Mouse (Mus musculus) heart, embryonic 16.5 days (tissue): ENCODE data around the gene 6430628N08Rik. TPM values are rescaled to one million over a fixed set of nuclear protein-coding genes. Genes with fewer than 3 reads are reported as not detected.

ENCODE experiments used
- ATAC-seq: fragments of 200-750 bp; cut with Nextera tagmentation; replicated peaks from 2 replicates; pipeline ENCODE4 v1.8.0; 2017; ENCODE audit warnings: moderate number of reproducible peaks; ENCODE audit not compliant: insufficient read depth, low FRiP score; ENCODE audit errors: extremely low read depth
- H3K27ac ChIP-seq: fragments of 300-500 bp; sonication (generic); 2 replicates; pipeline ENCODE4 v1.5.1; 2014; ENCODE audit warnings: mild to moderate bottlenecking, low read length, control low read depth, moderate library complexity
- H3K27me3 ChIP-seq: fragments of 300-500 bp; sonication (generic); 2 replicates; pipeline ENCODE4 v1.6.1; 2014; ENCODE audit warnings: low read length, mixed read lengths; ENCODE audit not compliant: control insufficient read depth, insufficient read depth
- H3K36me3 ChIP-seq: fragments of 300-500 bp; sonication (generic); 2 replicates; pipeline ENCODE4 v1.6.1; 2014; ENCODE audit not compliant: control insufficient read depth, insufficient read depth
- H3K4me1 ChIP-seq: fragments of 300-500 bp; sonication (generic); 2 replicates; pipeline ENCODE4 v1.6.1; 2014; ENCODE audit warnings: low read length, mixed read lengths; ENCODE audit not compliant: control insufficient read depth, insufficient read depth
- H3K4me2 ChIP-seq: fragments of 300-500 bp; sonication (generic); 2 replicates; pipeline ENCODE4 v1.6.1; 2014; ENCODE audit warnings: low read depth, mild to moderate bottlenecking, control low read depth, low read length
- H3K4me3 ChIP-seq: fragments of 300-500 bp; sonication (generic); 2 replicates; pipeline ENCODE4 v1.5.1; 2014; ENCODE audit warnings: mild to moderate bottlenecking, control low read depth, low read length
- H3K9ac ChIP-seq: fragments of 300-500 bp; sonication (generic); 2 replicates; pipeline ENCODE4 v1.6.1; 2014; ENCODE audit warnings: low read length, control low read depth
- H3K9me3 ChIP-seq: fragments of 300-500 bp; sonication (generic); replicated peaks from 2 replicates; pipeline ENCODE4 v1.6.1; 2016; ENCODE audit warnings: low read length; ENCODE audit not compliant: control insufficient read depth
- WGBS: fragments of 180-500 bp; shearing (Covaris S2); extraction: QIAGEN DNeasy Blood & Tissue Kit; methylation state at CpG from one replicate; pipeline ENCODE4 v1.1.7; 2014; 5-methylcytosine and 5-hydroxymethylcytosine counted together
- polyA plus RNA-seq: library from polyadenylated mRNA; unstranded; fragments of >200 nt; fragmentation: Nextera tagmentation; extraction: Ambion mirVana; gene quantifications from 2 replicates; pipeline ENCODE4 v1.2.1, GENCODE M21; 2015

6430628N08Rik gene
- not detected in 2 replicates for polyA plus RNA-seq

GRCm38 (mm10) chr4:115890553-115890952 is at the start of gene 6430628N08Rik:
6430628N08Rik (plus strand) TSS chr4:115890665.
- 2% methylated on average over 31 of the region's 31 CpGs for WGBS
- ATAC-seq = no peak
- peak within 1 kb of the TSS; percentile 33 for H3K4me3 ChIP-seq
- H3K9me3 ChIP-seq = no peaks in the 10 kb centered on the region
- H3K9ac ChIP-seq = peak within 1 kb of the TSS; percentile 25; the same call in 1 of the 2 replicates
- H3K27ac ChIP-seq = no peak within 1 kb of the TSS
- no peaks in the 10 kb centered on the region for H3K36me3 ChIP-seq
- peaks cover 47% of the 10 kb centered on the region for H3K27me3 ChIP-seq
- peak within 1 kb of the TSS; percentile 63 for H3K4me2 ChIP-seq
- H3K4me1 ChIP-seq = peaks cover 6% of the 10 kb centered on the region; the same call in 1 of the 2 replicates

- Histone ChIP-seq H3K9ac (no peak overlapping the region), H3K4me2 (no peak overlapping the region), H3K36me3 (no peaks in the 10 kb centered on the region), H3K27me3 (no peaks in the 10 kb centered on the region), H3K4me3 (no peak overlapping the region), H3K4me1 (peaks cover 11% of the 10 kb centered on the region), H3K27ac (no peak overlapping the region), H3K9me3 (no peaks in the 10 kb centered on the region)
- ATAC-seq = no peak
- 80% methylated on average over 4 of the region's 4 CpGs for WGBS
Measured at GRCm38 (mm10) chr4:115840842-115841241, 49.6 kb upstream of the 6430628N08Rik start.

GRCm38 (mm10) chr4:115846656-115847055 is 43.8 kb upstream of the 6430628N08Rik start:
- no peaks in the 10 kb centered on the region for H3K27me3 ChIP-seq
- H3K4me1 ChIP-seq = peaks cover 14% of the 10 kb centered on the region
- WGBS = 39% methylated on average over 2 of the region's 2 CpGs
- no peak overlapping the region for H3K4me2 ChIP-seq
- ATAC-seq = no peak
- no peak overlapping the region for H3K9ac ChIP-seq
- 0 out of 2 replicates have a peak, but pooled peaks cover 2% of the 10 kb centered on the region for H3K36me3 ChIP-seq
- H3K4me3 ChIP-seq = no peak overlapping the region
- H3K9me3 ChIP-seq = no peaks in the 10 kb centered on the region
- no peak overlapping the region for H3K27ac ChIP-seq

GRCm38 (mm10) chr4:115847377-115847776 is 43.1 kb upstream of the 6430628N08Rik start:
- WGBS = 40% methylated on average over 5 of the region's 5 CpGs
- H3K4me2 ChIP-seq = no peak overlapping the region
- H3K27ac ChIP-seq = 0 out of 2 replicates have a peak overlapping the region, but pooled peaks have one; percentile 6
- H3K4me1 ChIP-seq = peaks cover 14% of the 10 kb centered on the region
- no peak overlapping the region for H3K9ac ChIP-seq
- no peak overlapping the region for H3K4me3 ChIP-seq
- H3K27me3 ChIP-seq = no peaks in the 10 kb centered on the region
- ATAC-seq = 0 out of 2 replicates have a peak, but pooled peaks have one; percentile 17
- H3K9me3 ChIP-seq = no peaks in the 10 kb centered on the region
- H3K36me3 ChIP-seq = 0 out of 2 replicates have a peak, but pooled peaks cover 2% of the 10 kb centered on the region

- Histone ChIP-seq H3K4me2 (no peak overlapping the region), H3K9ac (no peak overlapping the region), H3K36me3 (0 out of 2 replicates have a peak, but pooled peaks cover 2% of the 10 kb centered on the region), H3K27ac (no peak overlapping the region), H3K4me1 (peaks cover 14% of the 10 kb centered on the region), H3K4me3 (no peak overlapping the region), H3K27me3 (no peaks in the 10 kb centered on the region), H3K9me3 (no peaks in the 10 kb centered on the region)
- 90% methylated on average over 1 of the region's 1 CpGs for whole genome bisulfite sequencing
- ATAC-seq = no peak
Measured at GRCm38 (mm10) chr4:115848083-115848482, 42.4 kb upstream of the 6430628N08Rik start.

GRCm38 (mm10) chr4:115848990-115849677 is 41.3 kb upstream of the 6430628N08Rik start:
- Histone ChIP-seq H3K27me3 (no peaks in the 10 kb centered on the region), H3K4me1 (peaks cover 14% of the 10 kb centered on the region), H3K36me3 (0 out of 2 replicates have a peak, but pooled peaks cover 2% of the 10 kb centered on the region), H3K4me2 (no peak overlapping the region), H3K9ac (no peak overlapping the region), H3K9me3 (no peaks in the 10 kb centered on the region), H3K27ac (no peak overlapping the region), H3K4me3 (no peak overlapping the region)
- WGBS = 32% methylated on average over 8 of the region's 8 CpGs
- no peak; the same call in 1 of the 2 replicates for ATAC-seq

GRCm38 (mm10) chr4:115850111-115850510 is 40.4 kb upstream of the 6430628N08Rik start:
- Histone ChIP-seq H3K27ac (no peak overlapping the region), H3K9me3 (no peaks in the 10 kb centered on the region), H3K27me3 (no peaks in the 10 kb centered on the region), H3K4me3 (no peak overlapping the region), H3K36me3 (0 out of 2 replicates have a peak, but pooled peaks cover 2% of the 10 kb centered on the region), H3K4me1 (peaks cover 14% of the 10 kb centered on the region), H3K4me2 (no peak overlapping the region), H3K9ac (no peak overlapping the region)
- ATAC-seq = no peak
- WGBS = 74% methylated on average over 2 of the region's 2 CpGs

GRCm38 (mm10) chr4:115850631-115851030 is 39.8 kb upstream of the 6430628N08Rik start:
- no peaks in the 10 kb centered on the region for H3K27me3 ChIP-seq
- no peak for ATAC-seq
- H3K27ac ChIP-seq = no peak overlapping the region
- H3K4me1 ChIP-seq = peaks cover 14% of the 10 kb centered on the region
- no peaks in the 10 kb centered on the region for H3K9me3 ChIP-seq
- H3K9ac ChIP-seq = no peak overlapping the region
- 75% methylated on average over 2 of the region's 2 CpGs for WGBS
- 0 out of 2 replicates have a peak, but pooled peaks cover 2% of the 10 kb centered on the region for H3K36me3 ChIP-seq
- no peak overlapping the region for H3K4me3 ChIP-seq
- H3K4me2 ChIP-seq = no peak overlapping the region

- Histone ChIP-seq H3K4me3 (no peak overlapping the region), H3K4me1 (peaks cover 16% of the 10 kb centered on the region), H3K27ac (no peak overlapping the region), H3K9me3 (no peaks in the 10 kb centered on the region), H3K36me3 (0 out of 2 replicates have a peak, but pooled peaks cover 2% of the 10 kb centered on the region), H3K9ac (no peak overlapping the region), H3K27me3 (no peaks in the 10 kb centered on the region), H3K4me2 (no peak overlapping the region)
- 69% methylated on average over 6 of the region's 6 CpGs for WGBS
- ATAC-seq = no peak
Measured at GRCm38 (mm10) chr4:115851569-115851968, 38.9 kb upstream of the 6430628N08Rik start.
